Mouse (Mus musculus) erythroblast, embryonic 14.5 days (primary cell): ENCODE measurements around the gene Fgfr2. TPM values are rescaled to one million over a fixed set of nuclear protein-coding genes. Genes with fewer than 3 reads are reported as not detected.

Experiments
- H3K27me3 ChIP-seq: 2 replicates; pipeline ENCODE4 v1.6.1; 2012; ENCODE audit warnings: inconsistent platforms; ENCODE audit not compliant: control insufficient read depth
- H3K36me3 ChIP-seq: 2 replicates; pipeline ENCODE4 v1.6.1; 2012; ENCODE audit warnings: mild to moderate bottlenecking, inconsistent platforms; ENCODE audit not compliant: control insufficient read depth
- H3K4me1 ChIP-seq: 2 replicates; pipeline ENCODE4 v1.6.1; 2012; ENCODE audit warnings: inconsistent platforms; ENCODE audit not compliant: control insufficient read depth
- H3K4me3 ChIP-seq: replicated peaks from 2 replicates; pipeline ENCODE3; 2012; ENCODE audit warnings: moderate library complexity, mild to moderate bottlenecking, inconsistent platforms
- H3K9me3 ChIP-seq: 2 replicates; pipeline ENCODE4 v1.6.1; 2012; ENCODE audit warnings: low read length, inconsistent platforms, mixed read lengths; ENCODE audit not compliant: control insufficient read depth
- GATA1 ChIP-seq: IDR thresholded peaks from 2 replicates; pipeline ENCODE4 v1.6.1; 2012; ENCODE audit warnings: low read length, inconsistent platforms, mixed read lengths
- TAL1 ChIP-seq: IDR thresholded peaks from 3 replicates; pipeline ENCODE4 v1.6.1; 2012; ENCODE audit warnings: low read length, inconsistent platforms, mixed read lengths
- polyA plus RNA-seq: library from polyadenylated mRNA; stranded (reverse); fragments of >175 nt; gene quantifications from 2 replicates; pipeline ENCODE4 v1.2.3, GENCODE M21; 2012

The Fgfr2 gene
- polyA plus RNA-seq, 1 experiment = not detected

DNA sequence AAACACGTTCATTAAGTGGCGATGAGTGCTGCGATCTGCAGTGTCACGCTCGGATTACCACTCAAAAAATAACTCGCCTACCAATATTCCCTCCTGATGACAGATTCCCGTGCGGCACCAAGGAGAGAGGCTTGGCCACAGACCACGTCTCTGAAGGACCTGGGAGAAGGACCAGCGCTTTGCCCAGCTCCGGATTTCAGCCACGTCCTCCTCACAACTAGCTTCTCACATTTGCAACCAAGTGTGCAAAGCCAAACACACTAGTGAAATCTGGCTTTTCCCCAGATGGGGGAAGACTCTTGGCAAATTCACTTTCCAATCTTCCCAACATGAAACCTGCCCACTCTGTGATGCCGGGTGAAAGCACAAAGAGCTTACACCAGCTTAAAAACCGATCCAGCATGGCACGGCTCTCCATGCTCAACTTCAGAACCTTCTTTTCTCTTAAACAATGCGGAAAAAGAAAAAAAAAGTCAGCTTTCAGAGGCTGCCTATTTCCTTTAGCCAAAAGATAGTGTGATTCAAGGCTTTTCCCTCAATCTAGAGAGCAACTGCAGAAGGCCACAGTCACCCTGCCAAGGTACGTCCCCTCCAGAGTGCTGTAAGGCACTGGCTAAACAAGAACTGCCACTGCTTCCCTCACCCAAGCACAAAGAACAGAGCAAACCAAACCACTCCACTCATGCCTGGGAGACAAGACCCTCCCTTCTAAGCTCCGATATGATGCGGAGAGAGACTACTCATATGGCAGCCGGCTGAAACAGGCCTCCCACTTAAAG is 2862.1 kb downstream of the Fgfr2 start:
- Histone ChIP-seq H3K9me3 (no peaks in the 10 kb centered on the region), H3K4me1 (no peaks in the 10 kb centered on the region), H3K27me3 (peaks cover 29% of the 10 kb centered on the region), H3K4me3 (no peak overlapping the region), H3K36me3 (no peaks in the 10 kb centered on the region; the same call in 1 of the 2 replicates)
- TF ChIP-seq TAL1 (no peak), GATA1 (no peak)

DNA sequence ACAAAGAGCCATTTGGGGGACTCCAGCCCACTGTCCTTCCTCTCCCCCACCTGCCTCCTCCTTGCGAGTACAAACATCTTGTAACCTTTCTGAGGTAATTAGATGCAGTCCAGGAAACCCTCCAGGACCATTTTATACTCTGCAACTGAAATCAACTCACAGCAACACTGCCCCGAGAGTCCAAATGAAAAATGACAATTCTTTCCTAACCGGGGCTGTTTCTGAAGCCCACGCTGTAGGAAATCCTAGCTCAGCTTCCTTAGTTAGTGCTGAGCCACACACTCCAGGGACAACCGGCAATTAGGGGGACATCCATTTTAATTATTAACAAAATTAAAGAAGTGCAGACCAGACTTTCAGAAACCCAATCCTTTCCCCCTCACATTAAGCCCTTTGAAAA is 2863.1 kb downstream of the Fgfr2 start:
- Histone ChIP-seq H3K27me3 (peaks cover 18% of the 10 kb centered on the region), H3K4me1 (no peaks in the 10 kb centered on the region), H3K36me3 (no peaks in the 10 kb centered on the region; the same call in 1 of the 2 replicates), H3K4me3 (no peak overlapping the region), H3K9me3 (no peaks in the 10 kb centered on the region)
- TF ChIP-seq GATA1 (no peak), TAL1 (no peak)

DNA sequence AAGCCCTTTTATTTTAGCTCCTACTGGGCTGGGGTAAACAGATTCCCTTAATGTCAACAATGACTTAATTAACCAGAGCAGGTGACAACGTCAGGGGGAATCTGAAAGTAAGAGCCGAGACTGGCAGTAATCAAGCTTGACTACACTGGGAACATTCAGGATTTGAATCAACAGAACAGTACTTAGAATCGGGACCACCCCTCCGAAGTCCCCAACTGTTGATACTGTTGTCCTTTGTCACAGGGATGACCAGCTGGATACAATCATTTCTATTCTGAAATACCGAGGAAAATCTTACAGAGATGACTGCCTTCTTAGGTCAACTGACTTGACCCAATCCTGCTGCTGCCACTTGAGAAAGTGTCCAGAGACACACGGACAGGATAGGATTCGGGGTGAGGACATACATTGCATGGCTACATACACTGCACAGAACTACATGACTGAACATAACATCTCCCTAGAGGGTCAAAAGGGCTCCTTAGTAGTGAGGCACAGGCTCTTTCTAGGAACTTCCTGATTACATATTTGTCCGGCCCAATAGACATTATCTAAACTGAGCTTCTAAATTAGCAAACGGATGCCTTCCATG is 2864.3 kb downstream of the Fgfr2 start:
- no peaks in the 10 kb centered on the region for H3K9me3 ChIP-seq
- no peaks in the 10 kb centered on the region; the same call in 1 of the 2 replicates for H3K36me3 ChIP-seq
- no peak overlapping the region for H3K4me3 ChIP-seq
- no peak for TF ChIP-seq GATA1
- TF ChIP-seq TAL1 = no peak
- H3K27me3 ChIP-seq = peaks cover 6% of the 10 kb centered on the region
- no peaks in the 10 kb centered on the region for H3K4me1 ChIP-seq

DNA sequence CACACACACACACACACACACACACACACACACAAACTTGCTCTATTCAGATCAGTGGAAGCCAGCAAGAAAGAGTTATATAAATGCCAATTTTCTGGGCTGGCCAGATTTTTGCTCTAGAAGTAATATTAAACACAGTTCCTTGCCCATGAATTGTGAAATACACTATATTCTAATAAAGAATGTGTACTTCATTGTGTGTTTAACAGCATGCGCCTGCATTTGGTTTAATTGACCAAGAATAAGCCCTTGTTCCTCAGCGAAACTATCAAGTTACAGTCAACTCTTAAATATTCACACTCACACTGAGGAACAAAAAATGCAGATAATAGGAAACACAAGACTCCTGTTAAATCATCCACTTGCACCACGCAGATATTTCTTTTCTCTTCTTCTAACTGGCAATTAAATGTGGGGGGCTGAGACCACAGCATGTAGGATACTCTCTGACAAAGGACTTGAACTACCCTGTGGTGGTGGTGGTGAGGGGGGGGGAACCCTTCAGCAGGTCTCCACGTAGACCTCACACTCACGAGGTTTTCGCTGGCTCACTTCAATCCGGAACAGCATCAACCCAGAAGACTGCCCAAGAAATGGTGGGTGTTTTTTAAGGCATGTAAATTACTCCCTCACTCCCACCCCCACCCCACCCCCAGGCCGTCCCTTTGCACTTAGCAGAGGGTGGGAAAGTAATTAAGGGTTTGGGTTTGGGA is 2865.0 kb downstream of the Fgfr2 start:
- TF ChIP-seq TAL1 = no peak
- no peak for TF ChIP-seq GATA1
- Histone ChIP-seq H3K4me3 (no peak overlapping the region), H3K4me1 (no peaks in the 10 kb centered on the region), H3K36me3 (no peaks in the 10 kb centered on the region; the same call in 1 of the 2 replicates), H3K9me3 (no peaks in the 10 kb centered on the region), H3K27me3 (peaks cover 2% of the 10 kb centered on the region; the same call in 1 of the 2 replicates)

DNA sequence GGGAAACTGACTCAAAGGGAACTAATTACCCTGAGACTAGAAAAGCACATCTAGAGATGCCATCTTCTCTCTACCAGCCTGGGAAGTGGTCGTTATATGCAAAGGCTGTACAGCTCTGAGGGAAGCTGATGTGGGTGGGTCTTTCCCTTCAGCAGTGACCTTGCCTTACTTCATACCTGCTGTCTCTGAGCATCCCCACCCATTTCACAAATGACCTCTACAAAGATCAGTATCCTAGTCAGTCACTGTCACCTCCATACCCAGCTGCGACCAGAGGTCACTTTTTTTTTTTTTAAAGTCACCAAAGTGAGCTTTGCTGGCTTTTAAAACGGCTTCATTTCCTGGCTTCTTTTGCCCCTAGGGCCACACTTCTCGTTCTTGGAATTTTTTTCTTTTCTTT is 2869.9 kb downstream of the Fgfr2 start:
- H3K9me3 ChIP-seq = no peaks in the 10 kb centered on the region
- H3K27me3 ChIP-seq = no peaks in the 10 kb centered on the region
- no peaks in the 10 kb centered on the region for H3K4me1 ChIP-seq
- TF ChIP-seq GATA1 (no peak), TAL1 (no peak)
- no peaks in the 10 kb centered on the region for H3K36me3 ChIP-seq
- no peak overlapping the region for H3K4me3 ChIP-seq

DNA sequence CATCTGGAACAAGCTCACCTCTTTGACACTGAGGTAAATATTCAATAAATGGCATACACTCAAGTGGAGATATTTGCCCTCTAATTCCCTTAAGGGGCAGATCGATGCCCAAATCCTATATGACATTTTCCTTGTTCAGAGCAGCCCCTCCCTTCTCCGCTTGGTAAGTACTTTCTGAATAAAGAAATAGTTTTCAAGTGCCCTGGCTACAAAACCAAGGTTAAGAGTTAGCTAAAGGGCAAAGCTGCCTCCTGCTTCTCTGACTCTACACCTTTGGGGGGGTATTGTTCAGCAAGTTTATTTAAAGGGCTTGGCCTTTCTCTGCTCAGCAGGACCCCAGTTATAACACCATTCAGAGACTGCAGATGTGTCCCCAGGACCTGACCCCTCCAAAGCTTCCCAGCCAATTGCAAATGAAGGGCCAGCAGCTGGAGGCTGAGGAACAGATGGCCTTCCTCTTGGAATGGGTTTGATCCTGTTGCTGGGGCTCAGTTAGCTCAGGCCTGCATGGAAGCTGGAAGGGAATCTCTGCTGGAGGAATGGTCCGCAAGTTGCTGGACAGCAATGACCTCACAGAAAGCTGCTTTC is 2871.1 kb downstream of the Fgfr2 start:
- no peaks in the 10 kb centered on the region for H3K36me3 ChIP-seq
- H3K4me3 ChIP-seq = no peak overlapping the region
- H3K4me1 ChIP-seq = no peaks in the 10 kb centered on the region
- H3K27me3 ChIP-seq = no peaks in the 10 kb centered on the region
- TF ChIP-seq TAL1 (no peak), GATA1 (no peak)
- H3K9me3 ChIP-seq = no peaks in the 10 kb centered on the region

DNA sequence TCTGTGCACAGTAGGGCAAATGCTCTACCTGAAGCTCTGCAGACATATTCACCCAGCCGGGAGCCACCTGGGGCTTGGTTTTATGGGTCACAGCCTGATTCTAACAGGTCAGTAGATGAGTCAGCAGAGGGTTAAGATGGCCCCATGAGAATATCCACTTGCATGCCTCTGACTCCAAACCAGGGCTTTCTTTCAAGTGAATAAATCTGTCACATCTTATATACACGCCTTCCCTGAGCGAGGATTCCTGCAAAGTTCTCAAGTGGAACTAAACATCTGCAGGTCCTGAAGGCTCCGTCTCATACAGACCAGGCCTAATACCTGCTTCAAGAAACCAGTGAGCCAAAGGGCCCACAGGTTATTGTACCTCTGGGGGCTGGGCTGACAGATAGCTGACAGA is 2872.2 kb downstream of the Fgfr2 start:
- H3K27me3 ChIP-seq = no peaks in the 10 kb centered on the region
- no peaks in the 10 kb centered on the region for H3K9me3 ChIP-seq
- H3K36me3 ChIP-seq = no peaks in the 10 kb centered on the region
- no peak for TF ChIP-seq GATA1
- no peak for TF ChIP-seq TAL1
- no peaks in the 10 kb centered on the region for H3K4me1 ChIP-seq
- H3K4me3 ChIP-seq = no peak overlapping the region

DNA sequence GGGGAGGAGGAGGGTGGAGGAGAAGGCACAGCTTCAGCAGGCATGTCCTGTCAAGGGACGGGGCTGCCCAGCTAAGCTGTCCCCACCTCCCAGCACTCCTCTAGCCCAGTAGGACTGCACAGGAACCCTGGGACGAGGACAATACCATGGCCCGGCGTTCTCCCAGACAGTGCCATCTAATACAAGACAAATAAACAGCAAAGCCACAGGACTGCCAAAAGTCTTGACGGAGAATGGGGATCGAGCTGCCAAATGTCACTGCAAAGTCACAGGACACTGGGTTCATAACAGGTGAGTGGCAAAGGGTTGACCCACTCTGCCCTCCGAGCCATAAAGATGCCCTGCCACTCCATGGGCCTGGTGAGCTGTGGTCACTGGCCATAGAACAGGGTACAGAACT is 2874.7 kb downstream of the Fgfr2 start:
- H3K4me3 ChIP-seq = no peak overlapping the region
- H3K9me3 ChIP-seq = no peaks in the 10 kb centered on the region

DNA sequence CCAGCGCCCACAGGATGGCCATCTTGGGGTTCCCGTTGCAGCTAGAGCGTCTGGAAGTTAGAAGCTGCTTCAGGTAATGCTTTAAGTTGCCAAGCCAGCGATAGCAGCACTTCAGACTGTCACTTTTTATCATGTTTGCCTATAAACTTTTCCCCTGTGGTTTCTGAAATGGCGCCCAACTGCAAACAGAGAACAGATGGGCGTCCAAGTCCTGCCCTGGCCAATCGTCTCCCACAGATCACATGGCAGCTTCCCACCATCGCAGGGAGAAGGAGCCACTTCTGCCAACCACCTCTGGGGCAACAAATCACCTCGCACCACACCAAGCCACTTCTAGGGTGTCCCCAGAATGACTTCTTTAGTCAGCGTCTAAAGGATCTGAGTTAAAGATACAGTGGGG is 2875.3 kb downstream of the Fgfr2 start:
- Histone ChIP-seq H3K36me3 (no peaks in the 10 kb centered on the region), H3K27me3 (no peaks in the 10 kb centered on the region), H3K4me1 (no peaks in the 10 kb centered on the region), H3K9me3 (no peaks in the 10 kb centered on the region), H3K4me3 (no peak overlapping the region)
- TF ChIP-seq GATA1 (no peak), TAL1 (no peak)

More for the DNA sequence above, 2874.7 kb downstream of the Fgfr2 start:
- Histone ChIP-seq H3K36me3 (no peaks in the 10 kb centered on the region), H3K27me3 (no peaks in the 10 kb centered on the region), H3K4me1 (no peaks in the 10 kb centered on the region)
- TF ChIP-seq GATA1 = no peak
- no peak for TF ChIP-seq TAL1
